Mouse (Mus musculus) heart, embryonic 12.5 days (tissue): ENCODE results near the gene Mpzl1. TPM values are rescaled to one million over a fixed set of nuclear protein-coding genes. Genes with fewer than 3 reads are reported as not detected.

ENCODE experiments used
- ATAC-seq: fragments of 200-750 bp; cut with Nextera tagmentation; 2 replicates; pipeline ENCODE4 v1.8.0; 2017; ENCODE audit warnings: moderate TSS enrichment, moderate library complexity; ENCODE audit not compliant: insufficient number of reproducible peaks, low FRiP score
- H3K27ac ChIP-seq: fragments of 300-500 bp; sonication (generic); 2 replicates; pipeline ENCODE4 v1.5.1; 2016; ENCODE audit warnings: mild to moderate bottlenecking, moderate library complexity; ENCODE audit not compliant: poor library complexity, severe bottlenecking
- H3K27me3 ChIP-seq: fragments of 300-500 bp; sonication (generic); replicated peaks from 2 replicates; pipeline ENCODE4 v1.6.1; 2016; ENCODE audit warnings: mild to moderate bottlenecking, moderate library complexity
- H3K36me3 ChIP-seq: fragments of 300-500 bp; sonication (generic); 2 replicates; pipeline ENCODE4 v1.6.1; 2016; ENCODE audit warnings: mild to moderate bottlenecking, moderate library complexity
- H3K4me1 ChIP-seq: fragments of 300-500 bp; sonication (generic); replicated peaks from 2 replicates; pipeline ENCODE4 v1.6.1; 2016; ENCODE audit warnings: mild to moderate bottlenecking
- H3K4me2 ChIP-seq: fragments of 300-500 bp; sonication (generic); 2 replicates; pipeline ENCODE4 v1.6.1; 2016; ENCODE audit warnings: mild to moderate bottlenecking, moderate library complexity
- H3K4me3 ChIP-seq: fragments of 300-500 bp; sonication (generic); 2 replicates; pipeline ENCODE4 v1.5.1; 2016; ENCODE audit warnings: mild to moderate bottlenecking
- H3K9ac ChIP-seq: fragments of 300-500 bp; sonication (generic); 2 replicates; pipeline ENCODE4 v1.6.1; 2016; ENCODE audit warnings: mild to moderate bottlenecking, moderate library complexity
- H3K9me3 ChIP-seq: fragments of 300-500 bp; sonication (generic); replicated peaks from 2 replicates; pipeline ENCODE4 v1.6.1; 2016; ENCODE audit warnings: mild to moderate bottlenecking, moderate library complexity
- WGBS: fragments of 180-500 bp; shearing (Covaris S2); methylation state at CpG from one replicate; pipeline ENCODE4 v1.1.7; 2016; 5-methylcytosine and 5-hydroxymethylcytosine counted together
- polyA plus RNA-seq: library from polyadenylated mRNA; unstranded; fragments of >200 nt; fragmentation: Nextera tagmentation; extraction: Ambion mirVana; gene quantifications from 2 replicates; pipeline ENCODE4 v1.2.1, GENCODE M21; 2016

The Mpzl1 gene
- polyA plus RNA-seq, 1 experiment from 2014 or later: 126 TPM

DNA sequence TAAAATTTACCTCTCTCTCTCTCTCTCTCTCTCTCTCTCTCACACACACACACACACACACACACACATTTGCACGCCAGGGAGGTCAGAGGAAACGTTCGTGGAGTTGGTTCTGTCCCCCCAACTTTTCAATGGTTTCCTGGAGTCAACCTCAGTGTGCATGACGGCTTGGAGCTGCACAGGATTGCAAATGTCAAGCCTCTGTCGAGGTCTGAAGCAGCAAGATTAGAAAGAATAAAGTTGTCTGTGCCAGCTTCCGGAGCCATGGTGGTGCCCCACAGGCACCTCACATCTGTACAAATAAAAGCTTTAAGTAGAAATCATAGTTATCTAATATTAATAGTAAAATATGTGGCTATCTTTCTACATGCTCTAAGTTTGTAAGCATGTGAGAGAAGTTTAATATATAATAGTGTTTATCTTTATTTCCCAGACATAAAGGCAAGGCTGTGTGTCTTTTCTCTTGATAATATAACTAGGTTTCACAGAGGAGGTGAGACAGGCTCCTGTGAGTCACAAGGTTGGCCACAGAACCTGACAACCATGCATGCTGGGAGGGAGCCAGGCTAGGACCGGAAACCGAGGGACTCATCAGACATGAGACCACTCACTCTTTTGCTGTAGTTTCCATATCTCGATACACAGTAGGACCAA lies 57.8 kb downstream of the Mpzl1 start:
- 65% methylated on average over 9 of the region's 9 CpGs for WGBS
- Histone ChIP-seq H3K9me3 (0 out of 2 replicates have a peak, but pooled peaks cover 2% of the 10 kb centered on the region), H3K4me2 (no peak overlapping the region), H3K27ac (no peak overlapping the region), H3K4me1 (peaks cover 18% of the 10 kb centered on the region), H3K4me3 (no peak overlapping the region), H3K9ac (no peak overlapping the region), H3K27me3 (no peaks in the 10 kb centered on the region), H3K36me3 (no peaks in the 10 kb centered on the region)
- ATAC-seq: no peak

DNA sequence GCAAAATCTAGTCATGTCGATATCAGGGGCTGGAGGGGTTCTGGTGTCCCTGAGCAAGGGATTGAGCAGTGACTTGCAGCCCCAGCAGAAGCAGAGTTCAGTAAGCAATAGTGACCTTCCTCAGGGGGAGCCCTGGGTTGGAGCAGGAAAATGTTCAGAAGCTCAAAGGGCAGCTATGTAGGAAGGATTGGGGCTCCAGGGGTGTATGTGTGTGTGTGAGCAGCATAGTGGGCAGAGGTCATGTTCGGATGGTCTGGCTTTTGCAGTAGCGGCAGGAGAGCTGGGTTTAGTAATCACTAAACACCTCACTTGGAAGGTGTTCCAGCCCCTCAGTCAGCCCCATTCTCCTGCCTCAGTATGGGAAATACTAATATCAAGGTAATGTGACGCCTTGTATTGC lies 58.3 kb downstream of the Mpzl1 start:
- Histone ChIP-seq H3K4me3 (no peak overlapping the region), H3K4me2 (no peak overlapping the region), H3K9me3 (0 out of 2 replicates have a peak, but pooled peaks cover 2% of the 10 kb centered on the region), H3K36me3 (no peaks in the 10 kb centered on the region), H3K4me1 (peaks cover 13% of the 10 kb centered on the region), H3K27me3 (no peaks in the 10 kb centered on the region), H3K27ac (no peak overlapping the region), H3K9ac (no peak overlapping the region)
- no peak for ATAC-seq
- WGBS: 78% methylated on average over 4 of the region's 4 CpGs

DNA sequence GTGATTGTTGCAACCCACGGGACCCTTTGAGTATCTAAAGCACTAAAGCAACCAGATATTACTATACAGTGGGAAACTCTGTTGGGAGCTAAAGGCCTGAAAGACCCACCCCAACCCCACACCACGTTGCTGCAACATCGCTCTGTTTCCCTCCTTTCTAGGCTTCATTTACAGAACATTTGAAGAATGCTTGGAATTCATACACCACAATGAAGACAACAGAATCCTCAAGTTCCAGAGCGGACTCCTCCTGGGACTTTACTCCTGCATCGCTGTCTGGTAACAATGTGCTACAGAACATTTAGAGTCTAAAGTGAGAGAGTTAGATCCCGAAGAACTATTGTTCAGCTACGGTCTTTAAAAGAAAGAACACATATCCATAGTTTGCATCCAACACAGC lies 66.9 kb downstream of the Mpzl1 start:
- ATAC-seq: no peak
- WGBS: 62% methylated on average over 7 of the region's 7 CpGs
- H3K9ac ChIP-seq: no peak overlapping the region
- H3K27ac ChIP-seq: no peak overlapping the region
- no peaks in the 10 kb centered on the region for H3K4me1 ChIP-seq
- no peaks in the 10 kb centered on the region for H3K27me3 ChIP-seq
- H3K4me2 ChIP-seq: no peak overlapping the region
- no peaks in the 10 kb centered on the region for H3K36me3 ChIP-seq
- no peaks in the 10 kb centered on the region for H3K9me3 ChIP-seq
- H3K4me3 ChIP-seq: no peak overlapping the region

DNA sequence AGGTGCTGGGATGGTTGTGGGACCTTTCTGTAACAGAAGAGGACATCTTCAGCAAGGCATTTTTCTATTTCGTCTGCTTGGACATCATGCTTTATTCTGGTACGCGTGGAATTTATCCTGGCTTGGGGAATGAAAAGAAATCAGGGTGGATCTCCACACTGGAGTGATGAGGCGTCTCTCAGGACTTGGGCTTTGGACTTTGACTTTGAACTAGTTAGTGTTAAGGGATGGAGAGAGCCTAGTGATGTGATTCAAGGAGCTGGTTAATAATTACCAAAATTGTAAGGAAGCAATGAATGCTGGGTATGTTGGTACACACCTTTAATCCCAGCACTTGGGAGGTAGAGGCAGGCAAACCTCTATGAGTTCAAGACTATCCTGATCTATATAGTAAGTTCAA lies 69.1 kb downstream of the Mpzl1 start:
- Histone ChIP-seq H3K9ac (no peak overlapping the region), H3K4me3 (no peak overlapping the region), H3K4me2 (no peak overlapping the region), H3K27ac (no peak overlapping the region), H3K4me1 (no peaks in the 10 kb centered on the region), H3K36me3 (no peaks in the 10 kb centered on the region), H3K9me3 (no peaks in the 10 kb centered on the region), H3K27me3 (no peaks in the 10 kb centered on the region)
- 87% methylated on average over 4 of the region's 4 CpGs for WGBS
- no peak for ATAC-seq

DNA sequence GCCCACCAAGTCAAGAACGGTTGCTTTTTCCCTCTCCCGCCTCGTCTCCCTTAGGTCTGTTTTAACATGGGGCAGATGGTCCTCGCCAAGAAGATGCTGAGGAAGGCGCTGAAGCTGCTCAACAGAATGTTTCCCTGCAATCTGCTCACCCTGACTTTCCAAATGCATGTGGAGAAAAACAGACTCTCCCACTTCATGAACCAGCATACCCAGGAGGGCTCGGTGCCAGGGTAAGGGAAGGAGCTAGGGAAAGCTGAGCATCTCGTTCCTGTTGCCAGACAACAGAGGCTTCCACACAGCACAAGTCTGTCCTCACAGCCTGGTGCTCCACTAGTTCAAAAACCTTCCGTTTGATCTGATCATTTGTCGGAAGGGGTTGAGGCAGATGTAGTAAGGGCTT lies 75.3 kb downstream of the Mpzl1 start:
- H3K4me1 ChIP-seq: no peaks in the 10 kb centered on the region
- no peak overlapping the region for H3K9ac ChIP-seq
- no peak overlapping the region for H3K4me2 ChIP-seq
- ATAC-seq: no peak
- H3K9me3 ChIP-seq: no peaks in the 10 kb centered on the region
- no peaks in the 10 kb centered on the region for H3K36me3 ChIP-seq
- no peaks in the 10 kb centered on the region for H3K27me3 ChIP-seq
- no peak overlapping the region for H3K4me3 ChIP-seq
- WGBS: 81% methylated on average over 9 of the region's 9 CpGs
- no peak overlapping the region for H3K27ac ChIP-seq

DNA sequence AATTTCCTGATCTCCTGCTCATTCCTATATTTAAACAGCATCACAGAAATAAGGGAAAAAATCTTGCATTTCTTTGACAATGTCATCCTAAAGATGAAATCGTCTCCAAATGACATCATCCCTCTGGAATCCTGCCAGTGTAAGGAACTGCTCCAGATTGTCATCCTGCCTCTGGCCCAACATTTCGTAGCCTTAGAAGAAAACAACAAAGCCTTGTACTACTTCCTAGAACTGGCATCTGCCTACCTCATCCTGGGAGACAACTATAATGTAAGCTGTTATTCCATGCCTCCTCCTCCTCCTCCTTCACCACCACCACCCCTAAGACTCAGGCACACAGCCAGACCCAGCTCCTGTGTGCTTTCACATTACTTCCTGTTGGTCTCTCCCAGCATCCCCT lies 77.6 kb downstream of the Mpzl1 start:
- H3K27me3 ChIP-seq: no peaks in the 10 kb centered on the region
- no peaks in the 10 kb centered on the region for H3K36me3 ChIP-seq
- ATAC-seq: no peak
- H3K4me3 ChIP-seq: no peak overlapping the region
- no peak overlapping the region for H3K9ac ChIP-seq
- no peaks in the 10 kb centered on the region for H3K4me1 ChIP-seq
- no peak overlapping the region for H3K27ac ChIP-seq
- no peak overlapping the region for H3K4me2 ChIP-seq
- H3K9me3 ChIP-seq: peaks cover 13% of the 10 kb centered on the region
- 40% methylated on average over 2 of the region's 2 CpGs for WGBS

Other genes starting within 250 kb of the Mpzl1 start
- gene Dcaf6, start 174.1 kb downstream of the Mpzl1 start, polyA plus RNA-seq: 17.9 and 18.7 TPM in 2 replicates
- gene Mpc2, start 173.9 kb downstream of the Mpzl1 start, polyA plus RNA-seq: 226 TPM in 2 replicates
- not detected in 2 replicates for gene Adcy10, start 149.4 kb downstream of the Mpzl1 start, polyA plus RNA-seq
- gene Rcsd1, start 75.2 kb upstream of the Mpzl1 start, polyA plus RNA-seq: 113 and 122 TPM in 2 replicates
- 94.9 and 109 TPM in 2 replicates for gene Creg1, start 129.2 kb upstream of the Mpzl1 start, polyA plus RNA-seq
- gene Cd247, start 154.1 kb upstream of the Mpzl1 start, polyA plus RNA-seq: 0.38 and 0.49 TPM in 2 replicates